ENCODE assay signal across 10 mouse cellular contexts in genomic region chr10:81302288-81302687, GRCm38 (mm10). TPM values are rescaled to one million over a fixed set of nuclear protein-coding genes. Genes with fewer than 3 reads are reported as not detected.
DNase-seq lines count a peak whose midpoint lies in the region; ATAC-seq and TF ChIP-seq lines count a peak whose summit lies in the region.
"Had no signal": no experiment of that assay in that cellular context is flagged by ENCODE, and none has a peak within 500 bp of the region (broad histone marks: within the 10 kb centered on the region; RNA-seq: fewer than 3 reads in every experiment).

No protein-coding gene starts in this region.

- DNase-seq in hindbrain, embryonic 11.5 days (ENCODE audit: low spot score): no peak
- DNase-seq in hindbrain, embryonic 14.5 days (ENCODE audit: low spot score): no peak
- no peak for DNase-seq in G1E (ENCODE audit: low spot score)
- DNase-seq in limb, embryonic 10.5 days (ENCODE audit: low spot score): no peak
- DNase-seq in ovary, adult 18-20 months (ENCODE audit: low spot score): no peak
- no peak for DNase-seq in thymus, postnatal 4 days
- DNase-seq in thymus, adult 2 months: no peak
- DNase-seq: left cerebral cortex, postnatal 4 days had no signal

- 0 out of 2 replicates have a peak overlapping the region, but pooled peaks have one; percentile 17 for H3K27ac ChIP-seq in hindbrain, embryonic 11.5 days (ENCODE audit: low read depth, low read length)
- H3K27ac ChIP-seq in hindbrain, embryonic 14.5 days: no peak overlapping the region
- H3K27ac ChIP-seq in embryonic facial prominence, embryonic 13.5 days: peak overlapping the region; percentile 39; the same call in 1 of the 2 replicates
- H3K27ac ChIP-seq in limb, embryonic 10.5 days: peak overlapping the region; percentile 42
- no peak overlapping the region for H3K27ac ChIP-seq in thymus, adult 2 months (ENCODE audit: control insufficient read depth, insufficient read depth, low read length)

- 0 out of 2 replicates have a peak overlapping the region, but pooled peaks have one; percentile 4 for H3K9ac ChIP-seq in hindbrain, embryonic 11.5 days (ENCODE audit: low read depth, low read length)
- H3K9ac ChIP-seq in hindbrain, embryonic 14.5 days: no peak overlapping the region
- peak overlapping the region; percentile 44 for H3K9ac ChIP-seq in embryonic facial prominence, embryonic 13.5 days

- peaks cover under 1% of the 10 kb centered on the region; the same call in 1 of the 2 replicates for H3K36me3 ChIP-seq in hindbrain, embryonic 11.5 days (ENCODE audit: control insufficient read depth, insufficient read depth, low read length)
- peaks cover 18% of the 10 kb centered on the region for H3K36me3 ChIP-seq in hindbrain, embryonic 14.5 days (replicated peaks; ENCODE audit: control insufficient read depth, insufficient read depth)
- H3K36me3 ChIP-seq in G1E (replicated peaks): peaks cover 96% of the 10 kb centered on the region
- peaks cover 37% of the 10 kb centered on the region for H3K36me3 ChIP-seq in embryonic facial prominence, embryonic 13.5 days
- peaks cover 53% of the 10 kb centered on the region for H3K36me3 ChIP-seq in limb, embryonic 10.5 days
- H3K36me3 ChIP-seq in thymus, adult 2 months (ENCODE audit: control insufficient read depth, insufficient read depth, low read length): peaks cover 17% of the 10 kb centered on the region

- H3K9me3 ChIP-seq in hindbrain, embryonic 11.5 days (ENCODE audit: control insufficient read depth, low read length): no peaks in the 10 kb centered on the region
- no peaks in the 10 kb centered on the region for H3K9me3 ChIP-seq in hindbrain, embryonic 14.5 days (ENCODE audit: control insufficient read depth, low read length)
- no peaks in the 10 kb centered on the region for H3K9me3 ChIP-seq in G1E (replicated peaks)
- H3K9me3 ChIP-seq in embryonic facial prominence, embryonic 13.5 days: no peaks in the 10 kb centered on the region
- no peaks in the 10 kb centered on the region for H3K9me3 ChIP-seq in limb, embryonic 10.5 days (replicated peaks)

- no peaks in the 10 kb centered on the region; the same call in 1 of the 2 replicates for H3K4me1 ChIP-seq in hindbrain, embryonic 11.5 days (replicated peaks; ENCODE audit: control insufficient read depth, insufficient read depth, low read length)
- H3K4me1 ChIP-seq in hindbrain, embryonic 14.5 days (replicated peaks; ENCODE audit: control insufficient read depth, insufficient read depth, low read length): no peaks in the 10 kb centered on the region; the same call in 1 of the 2 replicates
- peaks cover 94% of the 10 kb centered on the region for H3K4me1 ChIP-seq in G1E (ENCODE audit: insufficient read depth, low read depth, low read length)
- peaks cover 30% of the 10 kb centered on the region for H3K4me1 ChIP-seq in embryonic facial prominence, embryonic 13.5 days
- peaks cover 70% of the 10 kb centered on the region for H3K4me1 ChIP-seq in limb, embryonic 10.5 days
- peaks cover 75% of the 10 kb centered on the region for H3K4me1 ChIP-seq in thymus, adult 2 months (replicated peaks; ENCODE audit: control insufficient read depth, insufficient read depth, low read length)

- TF ChIP-seq CTCF in G1E (IDR thresholded peaks at IDR 0.05; ENCODE audit: low read depth, low read length): no peak
- TF ChIP-seq CTCF in thymus, adult 2 months (IDR thresholded peaks at IDR 0.05; ENCODE audit: borderline replicate concordance, control insufficient read depth, extremely low read depth, insufficient read depth, low read length, poor library complexity): no peak

- no peak for TF ChIP-seq POLR2A in thymus, adult 2 months (IDR thresholded peaks at IDR 0.05; ENCODE audit: control insufficient read depth, extremely low read depth, insufficient read depth, low read length, poor library complexity)

- no peak overlapping the region for H3K4me3 ChIP-seq in hindbrain, embryonic 11.5 days (ENCODE audit: low read depth, low read length)
- H3K4me3 ChIP-seq in hindbrain, embryonic 14.5 days (replicated peaks; ENCODE audit: low read length): no peak overlapping the region
- peak overlapping the region; percentile 69; the same call in 1 of the 2 replicates for H3K4me3 ChIP-seq in G1E (ENCODE audit: low read depth, low read length)
- H3K4me3 ChIP-seq in embryonic facial prominence, embryonic 13.5 days: no peak overlapping the region
- peak overlapping the region; percentile 16 for H3K4me3 ChIP-seq in limb, embryonic 10.5 days
- H3K4me3 ChIP-seq in thymus, adult 2 months (ENCODE audit: control insufficient read depth, insufficient read depth, low read length): no peak overlapping the region

- WGBS in hindbrain, embryonic 11.5 days: 70% methylated on average over 4 of the region's 4 CpGs
- 57% methylated on average over 4 of the region's 4 CpGs for WGBS in hindbrain, embryonic 14.5 days
- 64% methylated on average over 4 of the region's 4 CpGs for WGBS in embryonic facial prominence, embryonic 13.5 days
- 81% methylated on average over 4 of the region's 4 CpGs for WGBS in limb, embryonic 10.5 days
- 61% methylated on average over 4 of the region's 4 CpGs for WGBS in thymus, adult 2 months

- no peak for ATAC-seq in hindbrain, embryonic 11.5 days (ENCODE audit: low FRiP score)
- ATAC-seq in hindbrain, embryonic 14.5 days (ENCODE audit: low FRiP score): no peak
- ATAC-seq in G1E (ENCODE audit: extremely low read depth, insufficient number of reproducible peaks, low FRiP score, poor library complexity, severe bottlenecking): no peak
- no peak for ATAC-seq in embryonic facial prominence, embryonic 13.5 days (ENCODE audit: insufficient number of reproducible peaks, insufficient read depth, low FRiP score, low TSS enrichment, low read depth)

- no peaks in the 10 kb centered on the region for H3K27me3 ChIP-seq in hindbrain, embryonic 11.5 days (ENCODE audit: control insufficient read depth, insufficient read depth, low read length)
- H3K27me3 ChIP-seq in hindbrain, embryonic 14.5 days (ENCODE audit: control insufficient read depth, insufficient read depth, low read length): no peaks in the 10 kb centered on the region
- H3K27me3 ChIP-seq in G1E (ENCODE audit: insufficient read depth, low read length): no peaks in the 10 kb centered on the region
- H3K27me3 ChIP-seq in embryonic facial prominence, embryonic 13.5 days: no peaks in the 10 kb centered on the region
- no peaks in the 10 kb centered on the region for H3K27me3 ChIP-seq in limb, embryonic 10.5 days (ENCODE audit: low read depth, poor library complexity, severe bottlenecking)
- H3K27me3 ChIP-seq in thymus, adult 2 months (ENCODE audit: control insufficient read depth, insufficient read depth, low read length): no peaks in the 10 kb centered on the region

- H3K4me2 ChIP-seq in hindbrain, embryonic 11.5 days (replicated peaks; ENCODE audit: low read depth, low read length): no peak overlapping the region
- H3K4me2 ChIP-seq in hindbrain, embryonic 14.5 days (replicated peaks): no peak overlapping the region
- H3K4me2 ChIP-seq in embryonic facial prominence, embryonic 13.5 days: peak overlapping the region; percentile 18; the same call in 1 of the 2 replicates

RNA-seq across cellular contexts. Expression of gene Pip5k1c, which starts 9.5 kb away (rescaled TPM):
- polyA plus RNA-seq in hindbrain, embryonic 11.5 days (2014; fragmentation: Nextera tagmentation; extraction: Ambion mirVana): 46.3 and 47.0 TPM in 2 replicates
- 137 and 151 TPM in 2 replicates for polyA plus RNA-seq in hindbrain, embryonic 14.5 days (2014; fragmentation: Nextera tagmentation; extraction: Ambion mirVana)
- total RNA-seq in G1E (2014; fragmentation: Nextera tagmentation): 58.0 and 62.2 TPM in 2 replicates
- 58.8 and 66.6 TPM in 2 replicates for total RNA-seq in G1E (2017)
- polyA plus RNA-seq in G1E (2012): 266 and 331 TPM in 2 replicates
- polyA plus RNA-seq in embryonic facial prominence, embryonic 13.5 days (2015; fragmentation: Nextera tagmentation; extraction: Ambion mirVana): 56.0 and 57.6 TPM in 2 replicates
- polyA plus RNA-seq in limb, embryonic 10.5 days (2016; fragmentation: Nextera tagmentation; extraction: Ambion mirVana): 67.0 and 71.3 TPM in 2 replicates
- polyA plus RNA-seq in thymus, adult 2 months (2012; rRNA removed): 212 and 239 TPM in 2 replicates

RNA-seq across cellular contexts. Expression of gene Tjp3, which starts 10.9 kb away (rescaled TPM):
- polyA plus RNA-seq in hindbrain, embryonic 11.5 days (2014; fragmentation: Nextera tagmentation; extraction: Ambion mirVana): 3.8 and 3.9 TPM in 2 replicates
- 3.9 and 6.0 TPM in 2 replicates for polyA plus RNA-seq in hindbrain, embryonic 14.5 days (2014; fragmentation: Nextera tagmentation; extraction: Ambion mirVana)
- total RNA-seq in G1E (2014; fragmentation: Nextera tagmentation) (0.44 TPM in 1 of 2 replicates, not detected in the other), G1E (2017) (1.8 and 1.9 TPM in 2 replicates)
- 1.4 and 1.6 TPM in 2 replicates for polyA plus RNA-seq in G1E (2012)
- polyA plus RNA-seq in embryonic facial prominence, embryonic 13.5 days (2015; fragmentation: Nextera tagmentation; extraction: Ambion mirVana): 5.0 and 7.2 TPM in 2 replicates
- polyA plus RNA-seq in limb, embryonic 10.5 days (2016; fragmentation: Nextera tagmentation; extraction: Ambion mirVana): 4.7 and 5.1 TPM in 2 replicates
- 27.5 and 34.5 TPM in 2 replicates for polyA plus RNA-seq in thymus, adult 2 months (2012; rRNA removed)

RNA-seq across cellular contexts. Expression of gene Cactin, which starts 18.6 kb away (rescaled TPM):
- polyA plus RNA-seq in hindbrain, embryonic 11.5 days (2014; fragmentation: Nextera tagmentation; extraction: Ambion mirVana): 26.0 and 28.9 TPM in 2 replicates
- 18.7 and 20.6 TPM in 2 replicates for polyA plus RNA-seq in hindbrain, embryonic 14.5 days (2014; fragmentation: Nextera tagmentation; extraction: Ambion mirVana)
- total RNA-seq in G1E (2014; fragmentation: Nextera tagmentation) (9.0 and 11.4 TPM in 2 replicates), G1E (2017) (23.5 and 23.9 TPM in 2 replicates)
- polyA plus RNA-seq in G1E (2012): 77.9 and 80.5 TPM in 2 replicates
- polyA plus RNA-seq in embryonic facial prominence, embryonic 13.5 days (2015; fragmentation: Nextera tagmentation; extraction: Ambion mirVana): 43.2 and 46.9 TPM in 2 replicates
- polyA plus RNA-seq in limb, embryonic 10.5 days (2016; fragmentation: Nextera tagmentation; extraction: Ambion mirVana): 62.5 and 67.7 TPM in 2 replicates
- 89.3 and 89.6 TPM in 2 replicates for polyA plus RNA-seq in thymus, adult 2 months (2012; rRNA removed)

RNA-seq across cellular contexts. Expression of gene Tbxa2r, which starts 26.2 kb away (rescaled TPM):
- polyA plus RNA-seq in hindbrain, embryonic 11.5 days (2014; fragmentation: Nextera tagmentation; extraction: Ambion mirVana): 2.3 TPM in 2 replicates
- polyA plus RNA-seq in hindbrain, embryonic 14.5 days (2014; fragmentation: Nextera tagmentation; extraction: Ambion mirVana): 4.3 and 5.4 TPM in 2 replicates
- total RNA-seq in G1E (2014; fragmentation: Nextera tagmentation): not detected in 2 replicates
- total RNA-seq in G1E (2017): 0.06 TPM in 1 of 2 replicates, not detected in the other
- 0.06 TPM in 1 of 2 replicates, not detected in the other for polyA plus RNA-seq in G1E (2012)
- polyA plus RNA-seq in embryonic facial prominence, embryonic 13.5 days (2015; fragmentation: Nextera tagmentation; extraction: Ambion mirVana): 7.1 and 7.3 TPM in 2 replicates
- 3.2 and 3.6 TPM in 2 replicates for polyA plus RNA-seq in limb, embryonic 10.5 days (2016; fragmentation: Nextera tagmentation; extraction: Ambion mirVana)
- 310 and 312 TPM in 2 replicates for polyA plus RNA-seq in thymus, adult 2 months (2012; rRNA removed)
- total RNA-seq: MEL had no signal

RNA-seq across cellular contexts. Expression of gene Apba3, which starts 35.5 kb away (rescaled TPM):
- polyA plus RNA-seq in hindbrain, embryonic 11.5 days (2014; fragmentation: Nextera tagmentation; extraction: Ambion mirVana): 32.1 and 33.5 TPM in 2 replicates
- polyA plus RNA-seq in hindbrain, embryonic 14.5 days (2014; fragmentation: Nextera tagmentation; extraction: Ambion mirVana): 26.4 and 31.5 TPM in 2 replicates
- total RNA-seq in G1E (2014; fragmentation: Nextera tagmentation) (36.2 and 44.6 TPM in 2 replicates), G1E (2017) (27.9 and 38.9 TPM in 2 replicates)
- polyA plus RNA-seq in G1E (2012): 113 and 130 TPM in 2 replicates
- 61.9 and 67.9 TPM in 2 replicates for polyA plus RNA-seq in embryonic facial prominence, embryonic 13.5 days (2015; fragmentation: Nextera tagmentation; extraction: Ambion mirVana)
- 56.5 and 57.6 TPM in 2 replicates for polyA plus RNA-seq in limb, embryonic 10.5 days (2016; fragmentation: Nextera tagmentation; extraction: Ambion mirVana)
- polyA plus RNA-seq in thymus, adult 2 months (2012; rRNA removed): 125 and 136 TPM in 2 replicates

Comparison
In these comparisons a context has a peak if more than half of its experiments do, and no peak if none do; other contexts are left out.
1. H3K27ac ChIP-seq: peak in hindbrain, embryonic 11.5 days (single experiment), embryonic facial prominence, embryonic 13.5 days (single experiment) and limb, embryonic 10.5 days (single experiment); none in hindbrain, embryonic 14.5 days (single experiment) and thymus, adult 2 months (single experiment).
2. H3K4me3 ChIP-seq: peak in G1E (single experiment) and limb, embryonic 10.5 days (single experiment); none in hindbrain, embryonic 11.5 days (single experiment), hindbrain, embryonic 14.5 days (single experiment), embryonic facial prominence, embryonic 13.5 days (single experiment) and thymus, adult 2 months (single experiment).